Mouse (Mus musculus) liver, postnatal 0 days (tissue): Measurements from ENCODE around the gene Synj1.

Experiments used
- CTCF ChIP-seq: sonication (generic); IDR thresholded peaks from 2 replicates; pipeline ENCODE4 v1.5.1; 2016; ENCODE audit warnings: antibody characterized with exemption, low read depth
- EP300 ChIP-seq: IDR thresholded peaks from 2 replicates; pipeline ENCODE4 v1.6.1; 2016; ENCODE audit warnings: antibody characterized with exemption, low read depth, mild to moderate bottlenecking

DNA sequence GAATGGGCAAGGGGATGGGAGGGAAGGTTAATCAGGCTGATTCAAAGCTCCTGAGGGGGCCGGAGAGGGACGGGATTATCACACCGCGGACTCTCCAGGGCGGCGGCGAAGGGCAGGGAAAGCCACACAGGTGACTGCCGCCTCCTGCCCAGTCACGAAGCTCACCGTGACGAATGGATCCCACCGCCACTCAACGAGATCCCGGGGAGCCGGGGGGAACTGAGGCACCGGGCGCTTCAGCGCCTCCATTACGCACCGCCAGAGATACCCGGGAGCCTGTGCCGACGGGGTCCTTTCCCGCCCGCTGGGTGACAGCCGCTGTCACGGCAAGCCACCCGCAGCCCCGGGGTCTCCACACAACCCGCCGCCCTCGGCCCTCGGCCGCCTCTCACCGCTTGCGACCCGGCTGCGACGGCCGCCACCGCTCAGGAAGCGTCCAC, 507 bp downstream of the Synj1 start:
- TF ChIP-seq CTCF, result no peak
- no peak for TF ChIP-seq EP300
